Mouse (Mus musculus): ENCODE results near the gene Msrb2. TPM values are rescaled to one million over a fixed set of nuclear protein-coding genes. Genes with fewer than 3 reads are reported as not detected.

Msrb2 gene
- polyA plus RNA-seq, 1 experiment from 2014 or later = 27.2 TPM

GRCm38 (mm10) chr2:19344636-19345413, 26.4 kb upstream of the Msrb2 start:
- TF ChIP-seq CTCF (IDR thresholded peaks at IDR 0.05) (peak; percentile 91), EP300 (IDR thresholded peaks at IDR 0.05) (no peak)
- Histone ChIP-seq H3K27me3 (replicated peaks; ENCODE audit: insufficient read depth, low read length) (no peaks in the 10 kb centered on the region), H3K36me3 (ENCODE audit: insufficient read depth, low read length) (no peaks in the 10 kb centered on the region), H3K9me3 (ENCODE audit: low read length) (no peaks in the 10 kb centered on the region), H3K27ac (ENCODE audit: low read length) (0 out of 2 replicates have a peak overlapping the region, but pooled peaks have one; percentile 20), H3K4me3 (ENCODE audit: low read depth, low read length) (peak overlapping the region; percentile 12; the same call in 1 of the 2 replicates), H3K4me2 (replicated peaks; ENCODE audit: low read depth, low read length) (peak overlapping the region; percentile 53), H3K4me1 (ENCODE audit: insufficient read depth, low read depth, low read length) (no peaks in the 10 kb centered on the region), H3K9ac (replicated peaks; ENCODE audit: low read depth) (no peak overlapping the region)
- ATAC-seq (peak; percentile 87), DNase-seq (ENCODE audit: low spot score) (peak; percentile 92)
- 18% methylated on average over 18 of the region's 20 CpGs for WGBS

GRCm38 (mm10) chr2:19345414-19345964, 25.8 kb upstream of the Msrb2 start:
- Histone ChIP-seq H3K9ac (replicated peaks; ENCODE audit: low read depth) (no peak overlapping the region), H3K27ac (ENCODE audit: low read length) (no peak overlapping the region), H3K27me3 (replicated peaks; ENCODE audit: insufficient read depth, low read length) (no peaks in the 10 kb centered on the region), H3K4me1 (ENCODE audit: insufficient read depth, low read depth, low read length) (no peaks in the 10 kb centered on the region), H3K4me2 (replicated peaks; ENCODE audit: low read depth, low read length) (no peak overlapping the region), H3K9me3 (ENCODE audit: low read length) (no peaks in the 10 kb centered on the region), H3K4me3 (ENCODE audit: low read depth, low read length) (no peak overlapping the region), H3K36me3 (ENCODE audit: insufficient read depth, low read length) (no peaks in the 10 kb centered on the region)
- no peak for ATAC-seq
- 67% methylated on average over 5 of the region's 5 CpGs for WGBS
- TF ChIP-seq CTCF (IDR thresholded peaks at IDR 0.05) (no peak), EP300 (IDR thresholded peaks at IDR 0.05) (no peak)
- no peak for DNase-seq (ENCODE audit: low spot score)

- DNase-seq (ENCODE audit: low spot score) (no peak), ATAC-seq (no peak)
- H3K4me2 ChIP-seq (replicated peaks; ENCODE audit: low read depth, low read length) = no peak overlapping the region
- TF ChIP-seq EP300 (IDR thresholded peaks at IDR 0.05) = no peak
- TF ChIP-seq CTCF (IDR thresholded peaks at IDR 0.05) = no peak
- no peaks in the 10 kb centered on the region for H3K36me3 ChIP-seq (ENCODE audit: insufficient read depth, low read length)
- H3K27ac ChIP-seq (ENCODE audit: low read length) = no peak overlapping the region
- WGBS = 65% methylated on average over 3 of the region's 3 CpGs
- no peaks in the 10 kb centered on the region for H3K9me3 ChIP-seq (ENCODE audit: low read length)
- H3K4me3 ChIP-seq (ENCODE audit: low read depth, low read length) = no peak overlapping the region
- H3K4me1 ChIP-seq (ENCODE audit: insufficient read depth, low read depth, low read length) = no peaks in the 10 kb centered on the region
- H3K9ac ChIP-seq (replicated peaks; ENCODE audit: low read depth) = no peak overlapping the region
- no peaks in the 10 kb centered on the region for H3K27me3 ChIP-seq (replicated peaks; ENCODE audit: insufficient read depth, low read length)
Measured at GRCm38 (mm10) chr2:19348454-19348853, 22.8 kb upstream of the Msrb2 start.

DNA sequence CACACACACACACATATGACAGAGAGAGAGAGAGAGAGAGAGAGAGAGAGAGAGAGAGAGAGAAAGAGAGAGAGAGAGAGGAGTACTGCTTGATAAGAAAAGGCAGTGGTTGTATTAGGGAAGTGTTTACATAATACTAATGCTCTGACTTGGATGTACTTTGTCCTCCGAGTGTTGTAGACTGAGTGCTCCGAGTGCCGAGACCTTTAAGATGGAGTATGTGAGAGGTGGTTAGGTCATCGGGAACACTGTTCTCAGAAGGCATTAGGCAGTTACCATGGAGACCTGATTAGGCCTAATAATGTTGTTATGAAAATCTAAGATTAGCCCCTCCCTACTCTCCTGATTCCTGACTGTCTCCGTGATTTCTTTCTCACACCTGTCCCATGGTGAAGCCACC, 21.1 kb upstream of the Msrb2 start:
- no peaks in the 10 kb centered on the region for H3K27me3 ChIP-seq (replicated peaks; ENCODE audit: insufficient read depth, low read length)
- DNase-seq (ENCODE audit: low spot score) (no peak), ATAC-seq (no peak)
- H3K4me3 ChIP-seq (ENCODE audit: low read depth, low read length) = no peak overlapping the region
- H3K27ac ChIP-seq (ENCODE audit: low read length) = no peak overlapping the region
- no peak for TF ChIP-seq EP300 (IDR thresholded peaks at IDR 0.05)
- TF ChIP-seq CTCF (IDR thresholded peaks at IDR 0.05) = no peak
- H3K9ac ChIP-seq (replicated peaks; ENCODE audit: low read depth) = no peak overlapping the region
- whole genome bisulfite sequencing = 30% methylated on average over 5 of the region's 5 CpGs
- H3K4me2 ChIP-seq (replicated peaks; ENCODE audit: low read depth, low read length) = no peak overlapping the region
- no peaks in the 10 kb centered on the region for H3K36me3 ChIP-seq (ENCODE audit: insufficient read depth, low read length)
- no peaks in the 10 kb centered on the region for H3K9me3 ChIP-seq (ENCODE audit: low read length)
- no peaks in the 10 kb centered on the region for H3K4me1 ChIP-seq (ENCODE audit: insufficient read depth, low read depth, low read length)

GRCm38 (mm10) chr2:19351615-19352253, 19.5 kb upstream of the Msrb2 start:
- Histone ChIP-seq H3K4me1 (ENCODE audit: insufficient read depth, low read depth, low read length) (no peaks in the 10 kb centered on the region), H3K27me3 (replicated peaks; ENCODE audit: insufficient read depth, low read length) (no peaks in the 10 kb centered on the region)
- WGBS = 96% methylated on average over 1 of the region's 1 CpGs

DNA sequence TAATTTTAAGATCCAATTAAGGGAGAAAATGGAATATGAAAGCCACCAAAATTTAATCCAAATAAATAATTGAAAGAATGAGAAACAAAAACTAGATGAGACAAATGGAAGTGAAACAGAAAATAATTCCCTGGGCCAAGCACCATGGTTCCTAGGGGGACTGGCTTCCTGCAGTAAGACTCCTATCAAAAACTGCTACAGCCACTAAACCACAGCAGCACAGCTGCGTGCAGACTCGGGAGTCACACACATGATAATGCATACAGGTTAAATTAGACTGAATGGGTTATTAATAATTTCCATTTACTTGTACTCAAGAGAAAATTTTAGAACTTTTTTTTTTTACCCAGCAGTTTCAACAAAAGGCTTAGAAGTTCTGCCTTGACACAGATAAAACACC, 18.1 kb upstream of the Msrb2 start:
- 79% methylated on average over 2 of the region's 2 CpGs for WGBS
- Histone ChIP-seq H3K9ac (replicated peaks; ENCODE audit: low read depth) (no peak overlapping the region), H3K9me3 (ENCODE audit: low read length) (no peaks in the 10 kb centered on the region)

More at GRCm38 (mm10) chr2:19351615-19352253, 19.5 kb upstream of the Msrb2 start:
- H3K4me3 ChIP-seq (ENCODE audit: low read depth, low read length) = no peak overlapping the region
- TF ChIP-seq CTCF (IDR thresholded peaks at IDR 0.05) = no peak
- TF ChIP-seq EP300 (IDR thresholded peaks at IDR 0.05) = no peak
- no peaks in the 10 kb centered on the region for H3K9me3 ChIP-seq (ENCODE audit: low read length)
- H3K36me3 ChIP-seq (ENCODE audit: insufficient read depth, low read length) = no peaks in the 10 kb centered on the region
- ATAC-seq = no peak
- H3K27ac ChIP-seq (ENCODE audit: low read length) = no peak overlapping the region
- H3K9ac ChIP-seq (replicated peaks; ENCODE audit: low read depth) = no peak overlapping the region
- H3K4me2 ChIP-seq (replicated peaks; ENCODE audit: low read depth, low read length) = no peak overlapping the region
- DNase-seq (ENCODE audit: low spot score) = no peak

More for the DNA sequence above, 18.1 kb upstream of the Msrb2 start:
- Histone ChIP-seq H3K27me3 (replicated peaks; ENCODE audit: insufficient read depth, low read length) (no peaks in the 10 kb centered on the region), H3K4me3 (ENCODE audit: low read depth, low read length) (no peak overlapping the region), H3K36me3 (ENCODE audit: insufficient read depth, low read length) (no peaks in the 10 kb centered on the region), H3K4me1 (ENCODE audit: insufficient read depth, low read depth, low read length) (no peaks in the 10 kb centered on the region), H3K27ac (ENCODE audit: low read length) (no peak overlapping the region), H3K4me2 (replicated peaks; ENCODE audit: low read depth, low read length) (no peak overlapping the region)
- no peak for DNase-seq (ENCODE audit: low spot score)
- TF ChIP-seq EP300 (IDR thresholded peaks at IDR 0.05) = no peak
- TF ChIP-seq CTCF (IDR thresholded peaks at IDR 0.05) = no peak
- no peak for ATAC-seq

Measured in lung, postnatal 0 days (tissue).